Mouse (Mus musculus) kidney, embryonic 16.5 days (tissue): ENCODE data around the gene Mpeg1. TPM values are rescaled to one million over a fixed set of nuclear protein-coding genes. Genes with fewer than 3 reads are reported as not detected.

Experiments
- ATAC-seq: fragments of 200-750 bp; cut with Nextera tagmentation; 2 replicates; pipeline ENCODE4 v1.8.0; 2017; ENCODE audit warnings: moderate TSS enrichment; ENCODE audit not compliant: low FRiP score, low TSS enrichment
- H3K27ac ChIP-seq: fragments of 300-500 bp; sonication (generic); 2 replicates; pipeline ENCODE4 v1.5.1; 2014; ENCODE audit warnings: low read length
- H3K27me3 ChIP-seq: fragments of 300-500 bp; sonication (generic); 2 replicates; pipeline ENCODE4 v1.6.1; 2014; ENCODE audit warnings: low read length, control low read depth, mixed read lengths; ENCODE audit not compliant: insufficient read depth
- H3K36me3 ChIP-seq: fragments of 300-500 bp; sonication (generic); 2 replicates; pipeline ENCODE4 v1.6.1; 2014; ENCODE audit warnings: low read length, control low read depth, mixed read lengths; ENCODE audit not compliant: insufficient read depth
- H3K4me1 ChIP-seq: fragments of 300-500 bp; sonication (generic); 2 replicates; pipeline ENCODE4 v1.6.1; 2014; ENCODE audit warnings: low read length, control low read depth, mixed read lengths; ENCODE audit not compliant: insufficient read depth
- H3K4me2 ChIP-seq: fragments of 300-500 bp; sonication (generic); replicated peaks from 2 replicates; pipeline ENCODE4 v1.6.1; 2014; ENCODE audit warnings: low read depth, low read length
- H3K4me3 ChIP-seq: fragments of 300-500 bp; sonication (generic); 2 replicates; pipeline ENCODE4 v1.5.1; 2014; ENCODE audit warnings: mild to moderate bottlenecking, low read length
- H3K9ac ChIP-seq: fragments of 300-500 bp; sonication (generic); replicated peaks from 2 replicates; pipeline ENCODE4 v1.6.1; 2014; ENCODE audit warnings: low read length
- H3K9me3 ChIP-seq: fragments of 300-500 bp; sonication (generic); 2 replicates; pipeline ENCODE4 v1.6.1; 2016; ENCODE audit warnings: low read length, control low read depth
- WGBS: fragments of 180-500 bp; shearing (Covaris S2); extraction: QIAGEN DNeasy Blood & Tissue Kit; methylation state at CpG from one replicate; pipeline ENCODE4 v1.1.7; 2014; 5-methylcytosine and 5-hydroxymethylcytosine counted together
- polyA plus RNA-seq: library from polyadenylated mRNA; unstranded; fragments of >200 nt; fragmentation: Nextera tagmentation; extraction: Ambion mirVana; gene quantifications from 2 replicates; pipeline ENCODE4 v1.2.1, GENCODE M21; 2015

The Mpeg1 gene
- polyA plus RNA-seq, result 0.54 and 0.62 TPM in 2 replicates

DNA sequence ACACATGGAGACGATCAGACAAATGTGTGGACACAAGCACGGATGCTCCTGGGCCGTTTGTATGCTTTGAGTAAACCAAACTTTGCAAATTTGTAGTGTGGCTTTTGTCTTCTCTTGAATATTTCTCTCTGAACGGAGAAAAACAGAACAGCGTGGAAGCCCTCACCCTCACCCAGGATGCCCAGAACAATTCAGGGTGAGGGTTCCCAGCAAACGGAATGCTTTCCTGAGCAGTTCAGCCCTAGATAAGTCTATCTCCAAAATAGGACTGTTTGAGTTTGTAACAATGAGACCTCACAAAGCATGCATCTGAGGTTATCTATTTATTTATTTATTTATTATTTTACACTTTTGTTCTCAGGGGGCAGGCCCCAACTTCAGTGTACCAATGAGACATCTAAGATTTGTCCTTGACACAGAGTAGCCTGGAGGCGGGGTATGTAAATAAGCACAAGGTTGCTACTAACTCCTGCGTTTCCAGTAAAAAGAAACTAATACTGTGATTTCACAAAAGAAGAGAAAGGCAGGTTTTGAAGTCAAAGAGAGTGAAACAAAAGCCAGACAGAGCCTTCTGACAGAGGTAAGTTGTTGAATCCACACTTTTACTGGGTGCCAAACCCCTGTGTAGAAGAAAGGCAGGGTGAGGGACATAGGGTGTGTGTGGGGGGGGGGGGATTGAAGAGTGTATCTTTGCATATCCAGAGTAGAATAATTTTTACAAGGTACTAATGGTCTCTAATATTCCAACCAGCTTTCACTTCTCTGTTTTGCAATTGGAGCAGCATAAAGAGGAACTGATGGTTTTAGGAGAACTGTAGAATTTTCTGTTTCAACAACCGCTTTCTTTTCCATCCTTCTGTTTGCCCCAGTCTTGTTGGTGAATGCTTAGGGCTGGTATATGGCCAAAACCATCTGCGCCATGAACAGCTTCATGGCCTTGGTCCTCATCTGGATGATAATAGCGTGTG lies at the start of gene Mpeg1:
Mpeg1 (plus strand) TSS at position 498 of the 968 bp plus-strand sequence.
- WGBS, result 77% methylated on average over 11 of the region's 11 CpGs
- H3K9ac ChIP-seq, result no peak within 1 kb of the TSS
- H3K27ac ChIP-seq, result no peak within 1 kb of the TSS
- H3K36me3 ChIP-seq, result no peaks in the 10 kb centered on the region
- no peaks in the 10 kb centered on the region for H3K9me3 ChIP-seq
- ATAC-seq, result no peak
- no peaks in the 10 kb centered on the region for H3K27me3 ChIP-seq
- H3K4me3 ChIP-seq, result no peak within 1 kb of the TSS
- H3K4me1 ChIP-seq, result no peaks in the 10 kb centered on the region
- H3K4me2 ChIP-seq, result no peak within 1 kb of the TSS

DNA sequence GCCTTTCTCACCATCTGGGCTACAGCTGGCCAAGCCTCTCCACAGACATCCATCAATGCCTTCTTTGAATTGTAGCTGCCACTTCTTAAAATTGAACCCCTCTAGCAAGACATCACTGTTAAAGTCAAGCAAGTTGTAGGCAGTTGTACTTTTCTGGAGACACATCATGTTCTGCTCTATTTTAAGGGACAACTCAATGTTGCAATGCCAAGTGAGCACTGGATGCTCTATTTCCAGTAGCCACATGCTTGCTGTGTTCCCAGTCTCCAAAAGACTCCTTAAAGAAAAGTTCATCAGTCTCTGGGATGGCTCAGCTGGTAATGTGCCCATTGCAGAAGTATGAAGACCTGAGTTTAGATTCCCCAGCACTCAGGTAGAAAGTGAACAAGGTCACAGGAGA lies 46.8 kb upstream of the Mpeg1 start:
- H3K4me2 ChIP-seq, result no peak overlapping the region
- no peaks in the 10 kb centered on the region for H3K9me3 ChIP-seq
- H3K36me3 ChIP-seq, result no peaks in the 10 kb centered on the region
- H3K9ac ChIP-seq, result no peak overlapping the region
- H3K4me3 ChIP-seq, result no peak overlapping the region
- no peak overlapping the region for H3K27ac ChIP-seq
- no peaks in the 10 kb centered on the region for H3K27me3 ChIP-seq
- H3K4me1 ChIP-seq, result no peaks in the 10 kb centered on the region
- ATAC-seq, result no peak

- H3K4me1 ChIP-seq, result no peaks in the 10 kb centered on the region
Measured at GRCm38 (mm10) chr19:12417361-12417760, 43.2 kb upstream of the Mpeg1 start, which contains the start of gene Olfr1441. Olfr1441 (plus strand) TSS chr19:12417433.

GRCm38 (mm10) chr19:12418312-12418711 lies 42.3 kb upstream of the Mpeg1 start:
- Histone ChIP-seq H3K27me3 (no peaks in the 10 kb centered on the region), H3K36me3 (no peaks in the 10 kb centered on the region), H3K4me2 (no peak overlapping the region), H3K9me3 (no peaks in the 10 kb centered on the region), H3K9ac (no peak overlapping the region), H3K27ac (no peak overlapping the region), H3K4me1 (no peaks in the 10 kb centered on the region), H3K4me3 (no peak overlapping the region)
- 88% methylated on average over 3 of the region's 3 CpGs for WGBS
- ATAC-seq, result no peak

More at GRCm38 (mm10) chr19:12417361-12417760, 43.2 kb upstream of the Mpeg1 start, which contains the start of gene Olfr1441:
- Histone ChIP-seq H3K36me3 (no peaks in the 10 kb centered on the region), H3K9ac (no peak within 1 kb of the TSS), H3K4me2 (no peak within 1 kb of the TSS), H3K27ac (no peak within 1 kb of the TSS), H3K27me3 (no peaks in the 10 kb centered on the region), H3K4me3 (no peak within 1 kb of the TSS), H3K9me3 (no peaks in the 10 kb centered on the region)
- ATAC-seq, result no peak

GRCm38 (mm10) chr19:12420555-12420954 lies 40.0 kb upstream of the Mpeg1 start:
- Histone ChIP-seq H3K4me2 (no peak overlapping the region), H3K36me3 (no peaks in the 10 kb centered on the region), H3K27me3 (no peaks in the 10 kb centered on the region), H3K4me3 (no peak overlapping the region), H3K9ac (no peak overlapping the region), H3K27ac (no peak overlapping the region), H3K9me3 (no peaks in the 10 kb centered on the region), H3K4me1 (no peaks in the 10 kb centered on the region)
- 75% methylated on average over 6 of the region's 6 CpGs for WGBS
- no peak for ATAC-seq

DNA sequence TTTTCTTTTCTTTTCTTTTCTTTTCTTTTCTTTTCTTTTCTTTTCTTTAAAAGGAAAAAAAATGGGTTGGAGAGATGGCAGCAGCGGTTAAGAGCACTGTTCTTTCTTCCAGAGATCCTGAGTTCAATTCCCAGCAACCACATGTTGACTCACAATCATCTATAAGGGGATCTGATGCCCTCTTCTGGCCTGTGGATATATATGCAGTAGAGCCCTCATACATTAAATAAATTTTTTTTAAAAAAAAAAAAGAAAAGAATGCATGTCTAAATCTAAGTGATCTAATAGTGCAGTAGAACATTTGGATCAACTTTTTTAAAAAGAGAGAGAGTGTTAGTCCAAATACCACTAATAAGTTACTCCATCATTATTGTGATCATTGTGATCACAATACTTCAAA lies 38.9 kb upstream of the Mpeg1 start:
- no peaks in the 10 kb centered on the region for H3K36me3 ChIP-seq
- WGBS, result 95% methylated on average over 1 of the region's 1 CpGs
- ATAC-seq, result no peak

DNA sequence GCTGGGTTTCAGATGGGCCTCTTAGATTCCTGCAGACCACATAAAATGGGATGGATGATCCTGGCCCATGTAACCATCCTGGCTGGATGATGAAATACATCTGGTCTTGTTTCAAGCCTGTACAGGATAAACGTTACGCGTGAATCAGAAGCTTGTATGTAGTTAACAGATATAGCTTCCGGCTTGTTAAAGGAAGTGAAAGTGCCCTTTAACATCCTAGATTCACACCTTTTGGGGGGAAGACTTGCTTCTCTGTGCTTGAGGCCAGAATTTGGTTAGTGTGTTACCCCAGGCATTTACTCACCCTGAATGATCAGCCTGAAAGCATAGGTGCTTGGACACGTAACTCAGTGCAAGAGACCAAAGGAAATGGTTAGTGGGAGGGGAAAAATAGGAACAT lies 33.5 kb upstream of the Mpeg1 start:
- no peaks in the 10 kb centered on the region for H3K36me3 ChIP-seq
- H3K27ac ChIP-seq, result no peak overlapping the region
- no peak overlapping the region for H3K4me2 ChIP-seq
- ATAC-seq, result no peak
- no peaks in the 10 kb centered on the region for H3K9me3 ChIP-seq
- no peak overlapping the region for H3K4me3 ChIP-seq
- H3K9ac ChIP-seq, result no peak overlapping the region
- H3K27me3 ChIP-seq, result no peaks in the 10 kb centered on the region
- no peaks in the 10 kb centered on the region for H3K4me1 ChIP-seq
- 84% methylated on average over 5 of the region's 5 CpGs for WGBS

More for the DNA sequence above, 38.9 kb upstream of the Mpeg1 start:
- H3K9me3 ChIP-seq, result no peaks in the 10 kb centered on the region
- no peaks in the 10 kb centered on the region for H3K27me3 ChIP-seq
- no peak overlapping the region for H3K4me3 ChIP-seq
- H3K4me1 ChIP-seq, result no peaks in the 10 kb centered on the region
- H3K9ac ChIP-seq, result no peak overlapping the region
- no peak overlapping the region for H3K4me2 ChIP-seq
- H3K27ac ChIP-seq, result no peak overlapping the region

DNA sequence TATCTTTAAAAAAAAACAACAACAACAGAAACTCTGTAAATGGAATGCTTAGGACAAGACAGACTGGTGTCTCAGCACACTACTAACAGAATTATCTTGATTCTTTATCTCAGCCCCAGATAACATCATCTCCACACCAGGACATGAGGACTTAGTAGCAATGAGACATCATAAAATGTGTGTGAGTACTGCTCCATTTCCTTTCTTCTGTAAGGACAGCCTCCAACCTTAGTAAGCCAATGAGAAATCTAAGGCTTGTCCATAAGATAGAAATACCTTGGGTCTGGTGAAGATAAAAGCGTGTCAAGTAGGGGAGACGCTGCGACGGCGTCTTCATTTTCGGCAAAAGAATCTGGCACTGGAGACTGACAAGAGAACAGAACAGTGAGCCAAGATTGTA lies 33.0 kb upstream of the Mpeg1 start, which contains the start of gene Pfpl:
Pfpl (plus strand) TSS at position 301 of the 400 bp plus-strand sequence.
- no peak within 1 kb of the TSS for H3K4me3 ChIP-seq
- H3K27me3 ChIP-seq, result no peaks in the 10 kb centered on the region
- H3K9ac ChIP-seq, result no peak within 1 kb of the TSS
- no peaks in the 10 kb centered on the region for H3K9me3 ChIP-seq
- 92% methylated on average over 6 of the region's 6 CpGs for WGBS
- H3K27ac ChIP-seq, result no peak within 1 kb of the TSS
- H3K4me1 ChIP-seq, result no peaks in the 10 kb centered on the region
- no peak for ATAC-seq
- no peaks in the 10 kb centered on the region for H3K36me3 ChIP-seq
- H3K4me2 ChIP-seq, result no peak within 1 kb of the TSS

DNA sequence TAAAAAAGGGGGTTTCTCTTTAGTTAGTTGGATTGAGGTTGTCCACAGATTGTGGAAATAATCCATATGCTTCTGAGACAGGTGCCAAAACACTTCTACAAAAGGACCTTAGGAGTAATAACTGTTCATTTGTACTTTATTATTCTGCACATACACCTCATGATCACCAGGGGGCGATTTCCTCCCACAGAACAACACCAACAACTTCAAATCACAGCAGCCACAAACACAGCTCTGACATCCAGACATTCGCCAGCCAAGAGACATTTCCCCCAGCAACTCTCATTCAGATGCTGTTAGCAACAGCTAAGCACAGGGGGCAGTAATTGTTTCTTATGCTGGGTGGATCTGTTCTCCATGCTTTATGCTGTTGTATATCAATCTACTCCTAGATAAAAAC lies 27.5 kb upstream of the Mpeg1 start:
- Histone ChIP-seq H3K36me3 (no peaks in the 10 kb centered on the region), H3K4me2 (no peak overlapping the region), H3K9me3 (no peaks in the 10 kb centered on the region), H3K4me1 (no peaks in the 10 kb centered on the region), H3K27me3 (no peaks in the 10 kb centered on the region), H3K27ac (no peak overlapping the region), H3K9ac (no peak overlapping the region), H3K4me3 (no peak overlapping the region)
- 8% methylated on average over 2 of the region's 2 CpGs for WGBS
- ATAC-seq, result 0 out of 2 replicates have a peak, but pooled peaks have one; percentile 35

GRCm38 (mm10) chr19:12435011-12435416 lies 25.6 kb upstream of the Mpeg1 start:
- ATAC-seq, result no peak
- H3K9me3 ChIP-seq, result no peaks in the 10 kb centered on the region
- 77% methylated on average over 4 of the region's 4 CpGs for WGBS
- no peaks in the 10 kb centered on the region for H3K27me3 ChIP-seq
- no peak overlapping the region for H3K9ac ChIP-seq
- no peaks in the 10 kb centered on the region for H3K36me3 ChIP-seq
- H3K4me1 ChIP-seq, result no peaks in the 10 kb centered on the region
- H3K27ac ChIP-seq, result no peak overlapping the region
- H3K4me2 ChIP-seq, result no peak overlapping the region
- no peak overlapping the region for H3K4me3 ChIP-seq
